Mouse (Mus musculus) monocyte, adult 5-6 weeks (primary cell): ENCODE data around the gene Islr2. TPM values are rescaled to one million over a fixed set of nuclear protein-coding genes. Genes with fewer than 3 reads are reported as not detected.
"Not testable (repeated sequence)": the region's sequence is repeated elsewhere in the genome, so short reads cannot be mapped to it uniquely, and the experiment has no call there.

Experiments used
- ATAC-seq: fragments of 153-309, 156-312 bp; replicated peaks from 2 replicates; pipeline ENCODE4 v1.8.0; 2017; ENCODE audit warnings: mild to moderate bottlenecking; ENCODE audit not compliant: low TSS enrichment, insufficient number of reproducible peaks, severe bottlenecking, poor library complexity, low FRiP score
- total RNA-seq: library from RNA; stranded (forward); fragments of 200-1000, 200-491, 200-594 nt; gene quantifications from 3 replicates; pipeline ENCODE4 v1.2.3, GENCODE M21; 2017

The Islr2 gene
- 0.10 to 0.11 TPM in 2 of 3 replicates, not detected in the other for total RNA-seq

DNA sequence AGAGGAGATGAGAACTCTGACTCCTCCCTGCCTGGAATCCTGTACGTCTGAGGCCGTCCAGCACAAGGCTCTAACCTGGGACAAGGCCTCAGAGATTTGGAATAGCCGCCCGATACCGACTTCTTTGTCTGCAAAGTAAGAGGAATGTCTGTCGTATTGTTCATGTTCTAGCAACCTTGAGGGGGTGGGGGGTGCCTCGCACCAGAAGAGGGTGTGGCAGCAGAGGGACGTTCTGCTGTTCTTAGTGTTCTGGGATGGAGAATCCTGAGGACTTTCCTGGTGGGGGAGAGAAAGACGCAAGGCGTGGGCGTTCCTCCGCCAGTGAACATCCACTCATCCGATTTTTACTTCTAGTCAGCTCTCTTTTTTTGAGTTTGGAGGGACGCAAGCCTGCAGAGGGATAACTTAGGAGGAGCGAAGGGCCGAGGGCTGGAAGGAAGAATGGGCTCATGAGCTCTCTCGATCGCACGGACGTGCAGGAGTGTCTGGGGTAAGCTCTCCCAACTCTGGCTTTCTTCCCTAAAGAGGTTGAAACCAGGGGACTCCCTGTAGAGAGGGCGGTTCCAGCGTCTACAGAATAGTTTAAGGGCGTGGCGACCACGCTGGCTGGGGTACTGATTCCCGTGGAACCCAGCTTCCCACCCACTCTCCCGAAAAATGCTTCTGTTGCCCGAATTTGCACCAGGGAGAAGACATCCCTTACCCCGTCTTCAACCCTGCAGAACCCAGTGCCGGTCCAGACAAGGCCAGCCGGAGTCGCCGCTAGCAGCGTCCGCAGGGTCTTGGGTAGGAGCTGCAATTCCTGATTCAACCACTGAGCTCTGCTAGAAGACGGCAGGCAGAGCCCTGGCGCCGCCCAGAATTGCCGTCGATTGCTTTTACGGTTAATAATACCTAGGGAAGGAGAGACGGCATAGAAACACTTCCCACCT is at the start of gene Islr2, which contains the start of gene Islr:
Gene Islr2 (minus strand): TSS at position 804 of the 932 bp plus-strand sequence.
Gene Islr (minus strand): TSS at position 791 of the 932 bp plus-strand sequence.
- peak; percentile 64 for ATAC-seq

DNA sequence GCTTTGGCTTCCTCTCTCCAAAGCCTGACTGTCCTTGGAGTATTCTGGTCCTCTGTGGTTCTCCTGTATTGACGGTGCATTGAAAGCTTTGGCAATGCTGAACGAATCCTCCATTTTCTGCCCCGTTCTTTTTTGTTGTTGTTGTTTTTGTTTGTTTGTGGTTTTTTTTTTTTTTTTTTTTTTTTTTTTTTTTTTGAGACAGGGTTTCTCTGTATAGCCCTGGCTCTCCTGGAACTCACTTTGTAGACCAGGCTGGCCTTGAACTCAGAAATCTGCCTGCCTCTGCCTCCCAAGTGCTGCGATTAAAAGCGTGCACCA is 49.6 kb upstream of the Islr2 start:
- not testable (repeated sequence) for ATAC-seq

DNA sequence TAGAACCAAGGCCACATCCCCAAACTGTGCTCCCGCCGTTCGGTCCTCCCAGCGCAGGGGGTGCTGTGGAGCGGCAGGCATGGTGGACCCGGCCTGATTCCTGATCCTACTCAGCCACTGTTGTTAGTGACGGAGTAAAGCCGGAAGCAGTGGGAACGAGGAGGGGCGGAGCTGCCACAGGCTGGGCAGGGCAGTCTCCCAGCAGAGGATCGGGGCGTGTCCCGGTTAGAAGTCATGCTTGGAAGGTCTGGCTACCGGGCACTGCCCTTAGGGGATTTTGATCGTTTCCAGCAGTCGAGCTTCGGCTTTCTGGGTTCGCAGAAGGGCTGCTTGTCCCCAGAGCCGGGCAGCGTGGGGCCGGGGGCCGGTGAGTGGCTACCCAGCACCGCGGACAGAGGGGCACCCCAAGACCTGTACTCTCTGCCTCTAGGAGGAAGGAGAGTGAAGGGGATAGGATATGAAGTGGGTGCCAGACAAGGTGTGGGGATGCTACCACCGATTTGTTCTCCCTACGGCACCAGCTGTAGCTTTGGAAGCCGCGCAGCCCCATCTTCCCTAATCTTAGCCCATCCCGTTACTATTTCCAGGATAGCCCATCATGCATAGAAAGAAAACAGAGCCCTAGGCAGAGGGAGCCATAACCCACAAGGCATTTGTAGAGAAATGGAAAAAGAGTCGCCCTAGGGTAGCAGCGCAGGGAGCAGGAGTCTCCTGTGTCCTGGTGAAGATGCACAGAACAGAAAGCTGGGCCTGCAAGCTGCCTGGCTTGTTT is 49.1 kb upstream of the Islr2 start, which contains the start of gene Stoml1:
Gene Stoml1 (plus strand): TSS at position 132 of the 772 bp plus-strand sequence.
- peak; percentile 98 for ATAC-seq

DNA sequence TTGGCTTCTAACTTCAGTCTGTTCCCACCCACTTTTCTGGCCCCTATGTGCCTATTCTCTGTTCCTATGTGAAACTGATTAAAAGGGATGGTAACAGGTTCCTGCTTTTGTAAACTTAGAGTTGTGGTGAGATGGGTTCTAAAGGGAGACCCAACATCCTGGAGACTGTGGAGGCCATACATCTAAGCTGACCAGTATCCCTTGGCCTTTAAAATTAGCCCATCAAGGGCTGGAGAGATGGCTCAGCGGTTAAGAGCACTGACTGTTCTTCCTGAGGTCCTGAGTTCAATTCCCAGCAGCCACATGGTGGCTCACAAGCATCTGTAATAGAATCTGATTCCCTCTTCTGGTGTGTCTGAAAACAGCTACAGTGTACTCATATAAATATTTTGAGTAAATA is 46.6 kb upstream of the Islr2 start:
- ATAC-seq: not testable (repeated sequence)

DNA sequence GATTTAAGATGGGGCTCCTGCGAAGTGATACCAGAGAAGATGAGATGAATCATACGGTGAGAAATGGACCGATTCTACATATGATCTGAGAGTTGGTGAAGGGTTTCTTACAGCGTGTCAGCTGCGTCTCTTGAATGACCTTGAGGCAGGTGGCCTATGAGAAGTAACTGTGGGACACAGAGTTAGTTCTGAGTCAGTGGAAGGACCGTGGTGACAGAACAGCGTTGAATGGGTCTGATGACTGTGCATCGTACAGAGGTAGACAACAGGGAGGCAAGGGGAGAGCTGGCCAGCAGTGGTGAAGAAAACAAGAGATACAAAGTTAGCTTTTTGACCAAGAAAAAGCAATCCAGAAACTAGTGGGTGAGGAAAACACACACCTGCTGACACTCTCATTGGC is 46.2 kb upstream of the Islr2 start:
- no peak for ATAC-seq

DNA sequence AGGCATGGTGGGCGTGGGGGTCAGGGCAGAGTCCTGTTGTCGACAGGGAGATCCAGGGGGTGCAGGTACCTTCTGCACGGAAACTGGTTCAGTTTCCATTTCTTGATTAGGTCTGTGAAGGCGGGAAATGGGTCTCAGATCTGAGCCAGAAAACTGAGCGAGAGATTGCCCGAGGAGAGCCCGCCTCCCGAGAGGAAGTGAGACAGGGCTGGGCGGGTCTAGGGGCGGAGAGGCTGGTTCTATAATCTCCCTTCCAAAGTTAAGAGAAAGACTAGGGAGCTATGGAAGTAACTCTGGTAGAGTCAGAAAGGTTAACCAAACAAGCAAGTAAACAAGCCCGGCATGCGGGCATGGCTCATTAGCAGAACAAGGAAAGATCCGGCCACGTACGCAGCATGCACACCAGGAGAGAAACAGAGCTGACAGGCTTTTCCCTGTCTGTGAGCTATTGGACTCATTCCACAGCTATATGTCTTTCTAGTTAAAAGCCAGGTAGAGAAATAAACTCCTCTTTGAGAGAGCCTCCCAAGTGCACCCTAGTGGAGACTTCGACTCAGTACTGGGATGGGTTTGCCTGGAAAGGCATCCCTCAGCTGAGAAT is 45.6 kb upstream of the Islr2 start, which contains the start of gene Pml:
Gene Pml (minus strand): TSS at position 195 of the 601 bp plus-strand sequence.
- ATAC-seq: no peak; the same call in 1 of the 2 replicates

DNA sequence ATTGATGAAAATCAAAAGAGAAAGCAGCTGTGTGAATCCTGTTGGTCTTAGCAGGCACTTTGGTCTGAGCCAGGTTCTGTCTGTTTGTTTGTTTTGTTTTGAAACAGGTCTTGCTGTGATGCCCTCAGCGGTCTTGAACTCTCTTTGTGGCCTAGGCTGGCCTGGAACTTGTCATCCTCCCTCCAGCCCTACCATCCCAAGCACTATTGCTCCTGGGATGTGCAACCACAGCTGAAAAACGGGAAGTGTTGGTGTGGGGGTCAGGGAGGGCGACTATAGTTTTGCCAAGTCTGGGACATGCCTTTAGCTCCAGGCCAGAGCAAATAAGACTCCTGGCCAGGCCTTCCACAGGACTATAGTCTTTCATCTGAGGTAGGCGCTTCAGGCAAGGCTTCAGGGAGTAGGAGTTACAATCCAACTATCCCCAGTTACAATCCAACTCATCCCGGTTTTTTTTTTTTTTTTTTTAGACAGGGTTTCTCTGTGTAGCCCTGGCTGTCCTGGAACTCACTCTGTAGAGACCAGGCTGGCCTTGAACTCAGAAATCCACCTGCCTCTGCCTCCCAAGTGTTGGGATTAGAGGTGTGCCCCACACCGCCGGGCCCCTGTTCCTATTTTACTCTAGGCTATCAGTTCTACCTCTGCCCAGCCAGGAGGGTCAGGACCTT is 44.8 kb upstream of the Islr2 start:
- no peak for ATAC-seq

DNA sequence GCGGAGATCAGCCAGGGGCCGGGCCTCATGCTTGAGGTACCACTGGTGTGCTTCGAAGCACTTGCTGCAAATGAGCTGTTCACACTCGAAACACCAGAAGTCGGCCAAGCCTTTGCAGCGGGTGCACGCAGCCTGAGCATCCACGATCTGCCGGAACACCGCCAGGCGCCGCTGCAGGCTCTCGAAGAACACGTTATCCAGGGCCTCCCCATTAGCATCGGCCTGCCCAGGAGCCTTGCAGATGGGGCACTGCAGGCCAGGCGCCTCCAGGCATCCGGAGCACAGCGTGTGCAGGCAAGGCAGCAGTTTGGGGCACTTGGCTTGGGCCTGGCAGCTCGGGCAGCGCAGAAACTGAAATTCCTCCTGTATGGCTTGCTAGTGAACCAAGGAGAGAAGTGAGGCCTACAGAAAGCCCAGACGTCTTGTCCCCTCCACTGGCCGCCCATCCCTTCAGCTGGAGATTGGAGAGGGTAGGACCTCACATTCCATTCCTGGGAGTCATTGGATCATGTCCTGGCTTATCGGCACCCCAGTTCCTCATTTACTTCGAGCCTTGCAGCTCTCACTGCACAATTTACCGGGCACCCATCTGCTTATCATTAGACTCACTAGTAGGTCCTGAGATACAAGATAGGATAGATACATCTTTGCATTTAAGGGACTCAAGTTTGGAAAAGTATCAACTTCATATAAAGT is 43.1 kb upstream of the Islr2 start:
- peak; percentile 74 for ATAC-seq

DNA sequence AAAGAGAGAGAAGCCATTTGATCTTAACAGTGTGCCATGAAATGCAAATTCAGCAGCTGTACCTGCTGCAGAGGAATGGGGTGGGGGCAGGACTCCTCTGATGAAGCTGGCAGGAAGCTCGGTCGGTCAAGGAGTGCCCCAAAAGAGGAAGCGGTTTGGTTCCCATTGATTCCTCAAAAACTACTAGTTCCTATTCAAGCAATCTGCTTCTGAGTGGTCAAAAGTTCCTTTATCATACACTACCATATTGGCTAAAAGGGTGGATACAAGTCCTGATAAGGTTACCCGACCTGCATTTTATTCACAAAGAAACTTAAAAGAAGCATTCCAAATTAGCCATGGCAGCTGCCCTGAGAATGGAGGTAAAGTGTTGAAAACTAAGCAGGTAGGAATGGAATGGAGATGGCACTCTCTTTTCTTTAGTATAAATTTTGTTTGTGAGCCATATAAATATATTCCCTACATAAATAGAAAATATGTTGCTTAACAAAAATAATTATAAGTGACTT is 42.0 kb upstream of the Islr2 start:
- peak; percentile 49; the same call in 1 of the 2 replicates for ATAC-seq

DNA sequence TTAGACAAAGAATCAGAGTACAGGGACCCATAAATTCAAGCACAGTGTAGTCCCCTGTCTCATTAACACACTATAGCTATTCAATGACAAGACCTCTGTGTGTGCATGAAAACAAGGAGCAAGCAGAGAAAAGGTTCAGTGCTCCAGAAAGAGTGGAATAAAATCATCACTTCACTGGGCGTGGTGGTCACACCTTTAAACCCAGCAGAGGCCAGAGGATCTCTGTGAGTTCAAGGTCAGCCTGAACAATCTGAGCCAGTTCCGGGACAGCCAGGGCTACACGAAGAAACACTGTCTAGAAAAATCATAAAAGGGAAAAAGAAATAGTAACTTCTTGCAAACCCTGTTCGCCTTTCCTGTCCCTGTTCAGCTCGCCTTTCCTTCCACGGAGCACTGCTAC is 39.6 kb upstream of the Islr2 start:
- no peak for ATAC-seq

DNA sequence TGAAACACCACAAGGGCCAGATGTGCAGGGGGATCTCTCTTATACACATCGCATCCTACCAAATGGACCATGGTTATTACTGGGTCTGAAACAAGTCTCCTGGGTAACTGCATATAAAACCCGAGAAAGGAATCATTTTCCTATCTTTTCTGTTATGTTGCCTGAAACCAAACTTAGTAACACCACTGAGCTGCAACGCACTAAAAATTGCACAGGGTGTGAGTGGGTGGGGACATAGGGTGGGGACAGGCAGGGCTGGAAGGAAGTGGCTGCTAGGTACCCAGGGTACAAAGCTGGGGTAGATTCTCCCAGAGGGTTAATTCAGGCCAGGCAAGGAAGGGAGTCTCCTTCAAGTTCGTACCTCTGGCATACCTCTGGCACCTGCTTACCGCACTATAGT is 38.6 kb upstream of the Islr2 start:
- ATAC-seq: no peak

DNA sequence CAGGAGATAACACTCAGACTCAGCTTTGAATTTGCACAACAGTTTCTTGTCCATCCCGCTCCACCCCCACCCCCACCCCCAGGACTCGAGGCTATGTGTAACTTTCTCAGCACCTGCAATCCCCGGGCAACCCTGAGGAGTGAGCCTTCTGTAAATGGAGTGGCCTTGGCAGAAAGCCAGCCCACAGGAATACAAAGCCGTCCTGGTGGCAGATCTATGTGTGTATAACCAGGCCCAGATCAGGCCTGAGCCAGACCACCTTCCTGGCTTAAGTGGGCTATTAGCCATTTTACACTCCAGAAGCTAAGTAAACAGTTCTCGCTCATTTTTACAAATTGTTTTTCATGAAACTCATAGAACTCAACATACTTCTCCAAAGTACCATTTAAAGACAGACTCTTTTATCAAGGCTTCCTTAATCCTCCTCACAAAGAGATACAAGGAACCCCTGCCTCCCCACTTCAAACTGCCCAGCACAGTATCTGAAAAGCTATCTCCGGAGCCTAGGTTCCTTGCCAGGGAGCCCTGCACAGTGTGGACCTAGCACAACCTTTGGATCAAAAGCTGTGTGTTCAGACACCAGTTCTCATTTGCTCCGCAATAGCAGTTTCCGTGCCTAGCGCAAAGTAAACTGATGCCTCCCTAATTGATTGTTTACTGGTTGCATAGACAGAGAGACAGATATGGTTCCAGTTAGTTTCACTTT is 37.8 kb upstream of the Islr2 start:
- no peak for ATAC-seq

DNA sequence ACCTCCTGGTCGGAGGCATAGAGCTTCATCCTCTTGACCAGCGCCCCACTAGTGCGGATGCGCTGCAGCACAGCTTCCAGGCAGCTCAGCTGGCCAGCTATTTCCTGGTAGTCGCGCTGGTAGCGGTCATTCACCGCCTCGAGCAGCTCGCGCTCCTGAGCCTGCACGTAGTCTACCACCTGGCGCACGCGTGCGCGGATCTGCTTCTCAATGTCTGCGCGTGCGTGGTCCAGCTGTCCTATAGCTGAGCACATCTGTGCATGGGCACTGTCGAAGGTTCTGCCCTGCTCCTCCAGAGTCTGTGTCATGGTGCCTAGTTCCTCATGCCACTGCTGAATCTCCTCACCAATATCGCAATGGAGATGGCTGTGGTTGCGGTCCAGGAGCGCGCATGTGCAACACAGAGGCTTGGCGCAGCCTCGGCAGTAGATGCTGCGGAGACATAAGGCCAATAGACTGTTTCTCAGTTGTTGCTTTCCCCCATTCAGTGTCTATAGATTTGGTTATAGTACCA is 30.4 kb upstream of the Islr2 start:
- ATAC-seq: no peak

DNA sequence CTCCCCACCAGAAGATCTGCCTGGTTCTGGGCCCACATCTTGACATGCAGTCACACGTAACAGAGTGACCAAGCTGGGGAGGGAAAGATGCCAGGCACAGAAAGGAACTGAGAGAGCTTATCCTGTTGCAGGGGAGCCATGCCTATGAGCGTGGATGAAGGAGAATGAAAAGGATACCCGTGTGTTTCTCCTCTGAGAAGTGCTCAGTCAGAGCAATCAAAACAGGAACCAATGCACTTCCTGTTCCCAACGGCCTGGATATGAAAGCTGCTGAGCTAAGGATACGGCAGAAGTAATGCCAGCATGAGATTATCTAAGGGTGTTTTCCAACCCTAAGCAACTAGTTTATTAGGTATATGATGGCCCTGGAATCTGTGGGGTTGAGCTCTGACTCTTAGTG is 28.3 kb upstream of the Islr2 start:
- ATAC-seq: peak; percentile 79

DNA sequence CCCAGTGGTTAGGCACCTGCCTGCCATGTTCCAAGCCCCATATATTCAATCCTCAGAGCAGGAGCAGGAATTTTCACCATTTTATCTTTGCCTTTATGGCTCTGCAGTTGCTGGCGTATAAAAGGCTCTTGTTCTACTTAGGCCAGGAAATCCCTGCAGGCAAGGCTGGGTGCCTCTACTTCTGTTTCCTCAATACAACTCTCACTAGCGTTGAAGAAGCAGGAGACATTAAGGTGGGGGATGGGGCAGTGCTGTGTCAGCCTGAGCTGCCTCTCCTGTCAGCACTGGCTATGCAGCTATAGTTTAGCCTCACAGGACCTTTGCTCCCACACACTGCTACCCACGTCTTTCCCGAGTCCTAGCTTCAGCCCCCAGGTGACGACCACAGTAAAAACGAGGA is 27.6 kb upstream of the Islr2 start:
- peak; percentile 52; the same call in 1 of the 2 replicates for ATAC-seq

DNA sequence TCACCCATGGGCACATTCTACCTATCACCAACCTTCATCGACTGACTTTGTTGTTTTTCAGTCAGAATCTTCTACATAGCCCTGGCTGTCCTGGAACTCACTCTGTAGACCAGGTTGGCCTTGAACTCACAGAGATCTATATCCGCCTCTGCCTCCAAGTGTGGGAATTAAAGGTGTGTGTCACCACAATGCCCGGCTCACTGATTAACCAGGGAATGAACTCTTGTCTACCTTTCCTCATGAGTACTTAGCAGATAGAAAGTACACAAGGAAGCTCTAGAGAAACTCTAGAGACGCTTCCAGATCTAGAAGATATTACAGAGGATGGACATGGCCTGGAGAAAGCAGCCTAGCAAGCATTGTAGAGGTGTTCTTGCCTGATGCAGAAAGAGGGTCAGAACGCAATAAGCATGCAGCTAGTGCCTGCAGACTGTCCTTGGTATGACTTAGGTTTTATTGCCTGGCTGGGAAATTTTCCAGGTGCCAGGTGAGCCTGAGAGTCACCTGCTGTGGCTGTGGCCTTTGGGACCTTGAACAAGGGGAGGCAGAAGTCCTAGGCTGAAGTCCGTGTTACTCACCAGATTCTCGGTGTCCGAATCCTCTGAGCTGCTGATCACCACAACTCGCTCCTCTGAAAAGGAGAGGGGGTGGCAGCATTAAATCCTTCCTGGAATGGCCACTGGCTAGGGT is 24.8 kb upstream of the Islr2 start:
- no peak for ATAC-seq
